Comparison of ENCODE assay signal across 35 mouse cellular contexts in the genomic region with DNA sequence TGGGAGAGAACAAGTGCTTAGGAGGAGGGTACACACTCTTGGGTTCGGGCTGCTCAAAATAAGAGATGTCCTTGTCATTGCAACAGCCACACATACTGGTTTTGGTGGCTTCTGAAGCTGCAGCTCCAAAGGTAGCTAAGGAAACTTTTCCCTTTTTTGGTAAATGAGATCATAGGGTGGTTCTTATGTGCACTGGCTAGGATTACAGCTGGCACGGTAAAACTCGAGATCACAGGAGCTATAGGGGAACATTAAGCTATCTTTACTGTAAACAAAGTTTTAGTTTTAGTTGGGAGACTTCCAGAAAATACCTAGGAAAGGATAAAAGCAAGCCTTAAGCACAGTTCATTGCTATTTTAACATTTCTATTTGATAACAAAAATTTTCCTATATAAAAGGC.
"Had no signal": no experiment of that assay in that cellular context is flagged by ENCODE, and none has a peak within 500 bp of the region (broad histone marks: within the 10 kb centered on the region; RNA-seq: fewer than 3 reads in every experiment).

No protein-coding gene starts in this region.

- H3K9me3 ChIP-seq: heart, embryonic 10.5 days; heart, embryonic 12.5 days; heart, embryonic 13.5 days; heart, embryonic 15.5 days; hindbrain, embryonic 10.5 days; hindbrain, embryonic 12.5 days; hindbrain, embryonic 13.5 days; hindbrain, embryonic 15.5 days; intestine, embryonic 15.5 days; kidney, embryonic 15.5 days had no signal

- ATAC-seq: hindbrain, embryonic 16.5 days; hindbrain, postnatal 0 days; inflammation-experienced regulatory T-cells, adult 6 months; intestine, embryonic 15.5 days; intestine, embryonic 16.5 days; intestine, postnatal 0 days had no signal

- H3K4me1 ChIP-seq: intestine, embryonic 15.5 days; kidney, embryonic 15.5 days had no signal

- H3K9ac ChIP-seq: heart, embryonic 12.5 days; heart, embryonic 13.5 days; heart, embryonic 15.5 days; hindbrain, embryonic 12.5 days; hindbrain, embryonic 13.5 days; hindbrain, embryonic 14.5 days; hindbrain, embryonic 15.5 days; intestine, embryonic 15.5 days; kidney, embryonic 15.5 days had no signal

- DNase-seq: heart, postnatal 10 days; heart, postnatal 14 days; heart, postnatal 36 days; heart, postnatal 4 days; kidney, adult 11 months; kidney, adult 18-20 months; kidney, adult 2 months; kidney, adult 8-10 months; kidney, adult 9 months; kidney, postnatal 10 days; kidney, postnatal 14 days; kidney, postnatal 25 days; kidney, postnatal 36 days; kidney, postnatal 4 days; layer of hippocampus, adult 9-11 months; layer of hippocampus, postnatal 36 days had no signal

- H3K27ac ChIP-seq: heart, embryonic 10.5 days; heart, embryonic 15.5 days; hindbrain, embryonic 10.5 days; hindbrain, embryonic 12.5 days; hindbrain, embryonic 13.5 days; hindbrain, embryonic 14.5 days; hindbrain, embryonic 15.5 days; hindbrain, postnatal 0 days; intestine, embryonic 15.5 days; kidney, embryonic 15.5 days; kidney, postnatal 0 days; layer of hippocampus, adult 2 months had no signal

- H3K4me2 ChIP-seq: heart, embryonic 11.5 days; heart, embryonic 12.5 days; heart, embryonic 13.5 days; heart, embryonic 15.5 days; hindbrain, embryonic 12.5 days; hindbrain, embryonic 13.5 days; hindbrain, embryonic 14.5 days; hindbrain, embryonic 15.5 days; intestine, embryonic 15.5 days; kidney, embryonic 15.5 days had no signal

- H3K27me3 ChIP-seq: heart, embryonic 12.5 days; heart, embryonic 13.5 days; heart, embryonic 15.5 days; hindbrain, embryonic 12.5 days; hindbrain, embryonic 13.5 days; hindbrain, embryonic 15.5 days; intestine, embryonic 15.5 days; kidney, embryonic 15.5 days had no signal

- H3K4me3 ChIP-seq: heart, embryonic 10.5 days; heart, embryonic 12.5 days; heart, embryonic 13.5 days; heart, embryonic 15.5 days; hindbrain, embryonic 10.5 days; hindbrain, embryonic 12.5 days; hindbrain, embryonic 13.5 days; hindbrain, embryonic 15.5 days; intestine, embryonic 15.5 days; kidney, embryonic 15.5 days; layer of hippocampus, adult 2 months had no signal

- H3K36me3 ChIP-seq: heart, embryonic 10.5 days; heart, embryonic 12.5 days; heart, embryonic 13.5 days; heart, embryonic 15.5 days; hindbrain, embryonic 10.5 days; hindbrain, embryonic 12.5 days; hindbrain, embryonic 13.5 days; hindbrain, embryonic 15.5 days; intestine, embryonic 15.5 days; kidney, embryonic 15.5 days had no signal
